Mouse (Mus musculus) left cerebral cortex, adult 9 months (tissue): Measurements from ENCODE around the gene Abca14.

Experiments used
- DNase-seq, 2 experiments: peaks; one replicate each; pipeline ENCODE4 v3.0.0; 2022; ENCODE audit warnings: low spot score in 2 of 2

Abca14 gene

DNA sequence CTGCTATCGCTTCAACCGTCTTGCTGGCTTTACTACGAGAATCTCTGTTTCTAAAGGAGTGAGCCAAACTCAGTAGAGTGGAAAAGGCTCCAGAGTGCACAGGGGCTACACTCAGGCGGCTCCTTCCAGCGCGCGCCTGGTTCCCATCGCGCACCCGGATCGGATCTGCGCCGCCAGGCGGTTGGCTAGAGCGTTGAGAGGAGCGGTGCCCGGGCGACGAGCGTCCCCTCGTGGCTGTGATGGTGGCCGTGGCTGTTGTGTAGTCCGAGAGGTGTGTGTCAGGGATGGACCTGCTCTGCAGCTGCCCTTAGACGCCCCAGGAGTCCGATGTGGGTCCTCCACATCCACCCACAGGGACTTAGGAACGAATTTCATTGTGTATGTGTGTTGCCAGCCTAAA, at the start of gene Abca14:
Gene Abca14, plus strand, starts transcription at position 173 of the 400 bp plus-strand sequence.
- peak; percentile 19 to 89 for DNase-seq

DNA sequence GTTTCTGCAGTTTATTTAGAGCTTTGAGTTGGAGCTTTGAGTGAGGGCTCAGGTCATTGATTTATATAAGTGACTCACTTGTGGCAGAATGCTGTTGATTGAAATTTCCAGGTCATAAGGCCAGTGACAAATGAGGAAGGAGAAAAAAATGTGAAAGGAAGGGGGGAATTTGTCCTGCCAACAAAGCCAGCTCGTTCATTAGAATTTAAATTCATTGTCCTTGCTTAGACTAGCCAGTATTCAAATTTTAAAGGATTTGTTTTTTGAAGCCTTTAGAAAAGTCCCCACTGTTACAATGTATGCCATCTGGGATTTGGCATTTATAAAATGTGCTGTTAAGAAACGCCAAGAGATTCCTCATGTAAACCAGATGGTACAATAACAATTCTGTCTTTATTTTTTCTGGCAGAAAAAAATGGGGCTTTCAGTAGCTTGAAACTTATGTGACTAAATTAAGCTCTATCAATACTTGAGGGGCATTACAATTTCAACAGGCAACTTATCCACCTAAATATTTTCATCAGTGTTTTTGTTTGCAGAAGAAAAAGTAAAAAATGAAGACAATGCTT, 46.8 kb upstream of the Abca14 start:
- peak in 1 of 2 experiments; percentile 18 for DNase-seq

DNA sequence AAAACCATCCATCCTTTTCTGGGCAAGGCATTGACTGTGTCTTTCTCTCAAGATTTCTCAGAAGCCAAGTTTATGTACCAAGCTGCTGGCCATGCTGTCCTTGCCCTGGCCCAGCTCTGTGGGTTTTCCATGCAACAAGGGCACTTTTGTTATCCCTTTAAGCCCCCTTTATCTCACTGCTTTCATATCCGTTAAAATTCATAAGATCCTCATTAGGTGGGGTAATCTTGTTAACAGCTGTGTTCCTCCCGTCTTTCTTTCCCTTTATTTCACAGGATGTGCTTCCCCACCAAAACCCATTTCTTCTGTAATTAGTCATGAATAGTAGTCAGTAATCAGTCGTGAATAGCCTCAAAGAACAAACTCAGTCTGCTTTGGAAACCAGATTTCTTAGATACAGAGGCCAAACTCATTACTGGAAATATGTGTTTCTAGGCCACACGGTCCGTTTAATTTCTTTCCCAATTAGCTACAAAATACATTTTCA, 46.1 kb upstream of the Abca14 start:
- DNase-seq, result no peak

DNA sequence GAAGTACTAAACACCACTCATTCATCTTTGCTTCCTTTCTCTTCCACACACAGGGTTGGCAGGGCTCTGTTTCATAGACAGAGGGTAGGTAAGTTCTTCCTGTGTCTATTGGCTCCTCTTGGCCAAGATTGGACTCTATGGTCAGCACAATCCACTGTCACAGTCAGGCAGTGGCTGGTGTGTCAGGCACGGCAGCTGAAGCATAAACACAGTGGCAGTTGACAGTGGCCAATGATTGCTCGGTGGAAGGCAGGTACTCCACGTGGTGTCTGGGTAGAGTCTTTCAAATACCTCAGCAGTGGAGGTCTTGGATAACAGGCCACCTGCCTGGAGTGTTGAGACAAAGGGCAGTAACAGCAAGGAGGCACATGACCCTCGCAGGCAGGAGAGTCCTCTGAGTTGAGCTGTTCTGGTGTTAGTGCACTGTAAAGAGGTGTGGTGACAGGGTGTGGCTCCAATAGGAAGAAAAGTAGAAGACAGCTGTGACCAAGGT, 45.6 kb upstream of the Abca14 start:
- no peak for DNase-seq

DNA sequence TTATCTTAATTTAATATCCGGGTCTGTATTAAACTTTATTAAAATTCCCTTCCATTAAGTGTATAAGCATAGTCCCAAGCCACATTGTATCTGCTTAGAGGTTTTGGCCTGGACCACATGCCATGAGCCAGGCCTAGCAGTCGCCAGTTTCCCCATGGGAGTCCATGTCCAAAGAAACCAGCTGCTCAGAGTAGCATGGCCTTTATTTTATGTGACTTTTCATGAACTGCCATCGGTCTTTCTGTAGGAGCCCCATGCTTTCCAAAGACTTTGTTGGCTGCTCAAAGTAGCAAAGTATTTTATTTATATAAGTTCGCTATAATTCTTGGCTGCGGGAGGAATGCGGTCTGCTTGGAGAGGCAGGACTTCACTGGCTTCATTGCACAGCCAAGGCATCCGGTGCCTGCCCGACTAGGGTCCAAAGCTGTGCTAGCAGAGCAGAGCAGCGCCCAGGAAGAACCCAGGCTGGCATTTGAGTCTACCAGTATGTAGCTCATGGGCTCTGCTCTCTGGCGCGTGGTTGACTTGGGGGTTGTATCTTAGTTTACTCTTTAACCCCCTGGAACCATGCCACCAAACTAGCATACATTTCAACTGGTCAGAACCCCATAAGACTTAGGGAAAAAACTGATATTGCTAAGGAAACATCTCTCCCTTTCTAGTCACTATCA, 40.0 kb upstream of the Abca14 start:
- DNase-seq, result no peak

DNA sequence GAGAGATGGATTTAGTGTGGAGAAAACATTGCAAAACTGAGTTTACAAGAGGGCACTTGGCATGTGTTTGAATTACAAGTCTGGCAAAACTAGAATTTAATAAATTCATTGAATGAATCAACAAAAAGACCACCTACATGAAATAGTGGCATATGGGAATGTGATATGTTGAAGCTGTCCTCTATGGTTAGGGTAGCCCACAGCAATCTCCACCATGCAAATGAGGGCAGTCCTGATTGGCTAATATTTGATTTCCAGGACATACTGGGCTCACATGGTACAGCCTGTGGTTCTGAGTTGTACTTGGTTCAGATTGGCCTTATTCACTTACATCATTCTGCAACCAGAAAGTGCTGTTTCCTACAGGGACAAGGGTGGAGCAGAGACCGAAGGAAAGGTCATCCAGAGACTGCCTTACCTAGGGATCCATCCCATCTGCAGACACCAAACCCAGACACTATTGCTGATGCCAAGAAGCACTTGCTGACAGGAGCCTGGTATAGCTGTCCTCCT, 31.5 kb upstream of the Abca14 start:
- no peak for DNase-seq

DNA sequence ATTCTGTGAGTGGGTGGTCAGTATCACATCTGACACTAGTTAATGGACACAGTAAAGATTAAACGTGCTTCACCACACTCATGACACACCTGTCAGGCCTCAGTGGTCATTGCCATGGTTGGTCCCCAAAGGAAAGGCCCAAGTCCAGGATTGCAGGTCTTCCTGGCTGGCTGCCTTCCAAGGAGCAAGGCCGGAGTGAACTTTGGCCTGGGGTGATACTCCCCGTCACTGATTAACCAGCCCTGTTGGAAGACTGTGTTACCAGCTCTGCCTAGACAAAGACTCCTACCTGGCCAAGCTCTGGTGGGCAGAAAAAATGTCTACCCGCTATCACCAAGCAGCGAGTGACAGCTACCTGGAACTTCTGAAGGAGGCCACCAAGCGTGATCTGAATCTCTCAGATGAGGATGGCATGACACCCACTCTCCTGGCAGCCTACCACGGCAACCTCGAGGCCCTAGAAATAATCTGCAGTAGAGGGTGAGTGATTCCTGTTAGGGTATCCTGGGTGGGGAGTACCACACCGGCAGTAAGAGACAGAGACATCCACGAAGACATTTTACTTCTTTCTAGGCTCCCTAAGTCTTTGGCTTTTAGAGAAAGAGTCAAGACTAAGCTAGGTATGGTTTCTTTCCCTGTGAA, 30.0 kb upstream of the Abca14 start, which contains the start of gene Anks4b:
Gene Anks4b, plus strand, starts transcription at position 256 of the 642 bp plus-strand sequence.
- DNase-seq, result no peak

DNA sequence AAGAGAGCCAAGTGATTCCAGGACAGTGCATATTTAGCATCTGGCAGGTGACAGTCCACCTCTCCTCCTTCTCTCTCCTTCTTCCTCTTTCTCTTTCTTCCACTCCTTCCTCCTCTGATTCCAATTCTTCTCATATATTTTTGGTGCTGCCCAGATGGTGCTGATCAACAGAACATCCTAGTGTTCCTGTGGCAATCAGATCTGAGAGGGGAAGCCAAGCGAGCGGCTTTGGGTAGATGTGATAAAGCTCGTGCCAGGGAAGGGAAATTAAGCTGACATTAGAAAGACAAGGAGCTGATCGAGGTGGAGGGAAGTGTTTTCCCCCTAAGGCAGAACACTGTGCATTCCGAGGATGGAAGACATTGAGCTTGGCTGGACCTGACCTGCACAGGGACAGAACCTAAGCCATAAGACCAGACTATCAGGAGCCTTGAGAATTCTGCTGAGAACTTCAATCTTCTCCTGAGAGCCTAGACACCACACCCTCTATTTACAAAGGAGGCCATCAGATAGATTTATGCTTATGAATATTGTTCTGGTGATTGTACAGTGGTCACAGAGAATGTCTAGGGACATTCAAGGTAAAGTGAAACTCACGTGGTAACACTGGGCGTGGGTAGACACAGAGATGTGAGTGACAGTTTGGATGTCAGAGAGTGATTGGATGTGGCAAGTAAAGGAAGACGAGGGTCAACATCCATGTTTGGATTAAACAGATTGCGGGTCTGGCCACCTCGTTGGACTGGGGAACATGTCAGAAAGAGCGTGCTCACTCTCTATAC, 28.8 kb upstream of the Abca14 start:
- DNase-seq, result no peak

DNA sequence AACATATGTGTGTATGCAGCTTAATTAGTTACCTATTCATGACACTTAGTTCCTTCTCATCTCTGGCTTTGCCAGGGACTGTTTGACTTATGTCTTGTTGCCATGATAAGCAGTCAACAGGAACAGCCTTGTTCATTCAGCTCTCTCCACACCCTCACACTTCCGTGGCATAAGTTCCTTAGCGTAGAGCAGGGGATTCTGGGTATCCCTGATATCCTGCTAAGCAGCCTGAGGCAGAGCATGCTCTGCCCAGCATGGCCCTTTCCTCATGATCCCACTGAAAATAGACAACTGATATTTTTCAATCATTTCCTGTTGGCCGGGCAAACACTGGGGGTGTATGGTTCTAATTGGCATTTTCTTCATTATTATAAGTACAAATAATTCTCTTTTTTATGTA, 26.1 kb upstream of the Abca14 start:
- no peak for DNase-seq

DNA sequence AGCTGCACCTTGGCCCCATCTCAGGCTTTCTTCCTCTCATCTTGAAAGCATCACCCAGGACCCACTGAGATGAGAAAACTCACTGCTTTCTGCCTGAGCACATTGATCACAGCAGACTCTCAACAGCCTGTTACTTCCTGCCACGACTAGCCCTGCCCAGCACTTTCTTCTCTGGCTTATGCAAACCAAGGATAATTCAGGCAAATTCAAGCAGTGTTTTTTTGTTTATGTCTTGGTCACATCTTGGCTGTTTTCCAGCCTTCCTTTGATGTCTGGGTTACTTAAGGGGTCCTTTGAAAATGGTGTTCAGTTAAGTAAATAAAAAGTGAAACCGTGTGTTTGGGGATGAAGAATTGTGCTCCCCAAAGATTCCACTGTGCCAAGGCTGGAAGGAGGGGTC, 24.8 kb upstream of the Abca14 start:
- no peak for DNase-seq

DNA sequence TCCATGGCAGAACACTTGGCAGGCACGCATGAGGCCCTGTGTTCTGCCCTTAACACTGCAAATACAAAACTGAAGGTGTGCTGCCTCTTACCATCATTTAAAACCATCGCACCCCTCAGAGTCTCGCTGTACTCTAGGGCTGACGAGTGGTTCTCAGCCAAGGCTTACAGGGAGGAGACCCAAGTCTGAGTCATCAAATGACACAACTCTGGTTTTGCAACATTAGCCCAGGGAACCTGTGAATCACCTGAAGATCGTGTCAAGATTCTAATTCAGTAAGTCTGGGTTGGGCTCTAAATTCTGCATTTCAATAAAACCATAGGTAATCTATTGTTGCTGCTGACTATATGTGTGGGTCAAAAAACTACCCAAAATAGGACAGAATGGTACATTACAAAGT, 23.2 kb upstream of the Abca14 start:
- no peak for DNase-seq

DNA sequence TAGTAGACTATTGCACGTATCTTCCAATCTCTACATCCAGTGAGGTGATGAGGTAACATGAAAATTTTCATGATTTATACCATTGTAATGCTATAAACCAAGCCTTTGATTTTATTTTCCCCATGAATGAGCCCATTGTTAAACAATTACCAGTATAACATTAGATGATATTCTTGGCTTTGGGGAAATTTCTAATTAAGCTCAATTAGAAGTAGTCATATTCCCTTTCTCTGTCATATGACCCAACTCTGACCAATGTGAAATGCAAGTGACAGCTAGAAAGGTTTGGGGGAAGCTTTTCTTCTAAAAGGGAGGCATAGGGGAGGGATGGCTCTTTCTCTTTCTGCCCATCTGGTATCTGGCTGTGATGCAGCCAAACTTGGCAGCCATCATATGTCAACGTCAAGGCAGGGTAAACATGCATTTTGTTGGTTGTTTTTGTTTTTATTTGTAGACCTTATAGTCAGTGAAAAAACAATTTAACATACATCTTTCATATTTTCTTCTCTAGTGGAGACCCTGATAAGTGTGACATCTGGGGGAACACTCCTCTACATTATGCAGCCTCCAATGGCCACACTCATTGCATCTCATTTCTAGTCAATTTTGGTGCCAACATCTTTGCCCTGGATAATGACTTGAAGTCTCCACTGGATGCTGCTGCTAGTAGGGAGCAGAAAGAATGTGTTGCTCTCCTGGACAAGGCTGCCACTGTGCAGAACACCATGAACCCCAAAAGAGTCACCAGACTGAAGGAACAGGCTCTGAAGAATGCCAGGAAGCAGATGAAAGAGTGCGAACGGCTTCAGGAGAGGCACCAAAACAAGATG, 22.1 kb upstream of the Abca14 start:
- no peak for DNase-seq

DNA sequence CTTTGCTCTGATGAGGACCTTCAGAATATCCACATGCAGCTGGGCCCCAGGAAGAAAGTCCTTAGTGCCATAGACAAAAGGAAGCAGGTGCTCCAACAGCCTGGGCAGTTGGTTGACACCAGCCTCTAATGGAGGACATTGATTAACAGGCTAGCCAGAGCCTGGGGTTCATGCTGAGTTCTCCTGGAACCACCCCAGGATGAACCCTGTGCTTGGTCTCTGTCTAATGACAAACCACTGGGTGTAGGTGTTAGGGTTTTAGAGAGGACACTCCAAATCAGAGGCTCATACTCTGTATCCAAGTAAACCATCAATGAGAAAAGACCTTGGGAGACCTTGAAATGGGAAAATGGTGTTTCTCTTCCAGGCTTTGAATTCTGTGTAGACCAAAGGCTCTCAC, 20.9 kb upstream of the Abca14 start:
- DNase-seq, result no peak

DNA sequence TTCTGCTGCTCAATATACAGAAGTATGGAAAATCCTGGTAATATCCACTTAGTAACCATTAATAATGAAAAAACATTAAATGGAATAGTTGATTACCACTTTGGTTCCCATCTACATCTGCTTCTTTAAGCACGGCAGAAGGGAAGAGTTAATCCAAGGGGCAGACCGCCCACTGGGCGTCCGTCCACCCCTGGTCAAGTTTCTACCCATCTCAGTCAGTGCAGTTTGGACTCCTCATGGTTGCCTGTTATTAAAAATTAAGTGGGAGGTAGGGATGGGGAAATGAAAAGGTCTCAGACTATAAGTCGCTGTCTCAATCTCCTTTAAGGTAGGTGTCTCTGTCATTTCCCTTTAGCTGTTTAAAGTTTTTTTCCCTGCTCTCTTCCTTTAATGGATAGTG, 14.8 kb upstream of the Abca14 start:
- DNase-seq, result no peak

DNA sequence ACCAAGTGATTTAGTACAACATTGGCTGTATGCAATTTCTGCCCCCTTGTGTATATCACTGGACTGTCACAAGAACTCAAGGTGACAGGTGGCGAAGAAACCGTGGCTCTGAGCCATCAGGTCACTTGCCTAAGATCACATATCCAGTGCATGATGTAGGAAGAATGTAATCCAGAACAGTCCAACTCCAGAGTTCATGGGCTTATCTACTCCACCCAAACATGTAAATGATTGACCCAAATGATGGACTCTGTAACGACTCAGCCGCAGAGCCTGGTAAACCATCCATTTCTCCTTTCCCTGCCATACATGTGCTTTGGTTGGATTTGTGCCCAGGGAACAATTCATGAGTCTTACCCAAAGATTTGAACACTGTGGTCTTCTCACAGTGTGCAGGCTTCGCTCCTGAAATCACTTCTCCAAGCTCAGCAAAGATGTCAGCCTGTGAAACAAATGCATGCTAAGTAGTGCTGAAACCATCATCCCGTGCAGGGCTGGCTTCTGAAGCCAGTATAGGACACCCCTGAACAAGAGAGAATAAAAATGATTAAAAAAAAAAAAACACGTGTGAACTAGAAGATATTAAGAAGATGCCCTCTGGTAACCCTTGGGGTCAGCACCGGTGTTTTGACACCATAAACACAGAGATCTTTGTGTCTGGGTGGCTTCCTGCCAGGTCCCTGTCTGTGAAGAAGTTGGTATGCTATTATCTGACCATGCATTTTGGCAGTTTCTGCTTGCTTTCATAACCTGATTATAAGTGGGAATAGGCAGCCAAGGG, 14.2 kb upstream of the Abca14 start:
- no peak for DNase-seq

DNA sequence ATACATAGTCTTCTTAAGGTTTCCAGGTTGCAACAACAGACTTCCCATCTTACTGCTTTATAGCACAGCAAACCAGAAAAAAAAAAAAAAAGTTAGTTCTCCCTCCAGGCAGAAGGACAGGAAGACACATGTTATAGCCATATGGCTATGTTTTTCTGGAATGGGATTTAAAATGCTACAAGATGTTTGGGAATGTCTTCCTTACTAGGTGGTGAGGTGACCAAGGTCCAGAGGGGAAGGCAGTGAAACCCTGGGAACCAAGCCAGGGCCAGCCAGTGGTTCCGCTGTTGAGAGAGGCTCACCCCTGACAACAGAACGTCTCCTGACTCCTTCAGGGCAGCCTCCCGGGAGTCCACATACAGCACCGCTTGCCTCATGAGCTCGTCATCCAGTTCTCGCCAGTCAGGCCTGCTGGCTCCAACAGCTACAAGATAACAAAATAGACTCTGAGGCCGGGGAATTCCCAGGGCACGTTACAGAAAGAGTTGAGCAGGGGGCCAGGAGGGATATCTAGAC, 13.6 kb upstream of the Abca14 start:
- DNase-seq, result no peak

DNA sequence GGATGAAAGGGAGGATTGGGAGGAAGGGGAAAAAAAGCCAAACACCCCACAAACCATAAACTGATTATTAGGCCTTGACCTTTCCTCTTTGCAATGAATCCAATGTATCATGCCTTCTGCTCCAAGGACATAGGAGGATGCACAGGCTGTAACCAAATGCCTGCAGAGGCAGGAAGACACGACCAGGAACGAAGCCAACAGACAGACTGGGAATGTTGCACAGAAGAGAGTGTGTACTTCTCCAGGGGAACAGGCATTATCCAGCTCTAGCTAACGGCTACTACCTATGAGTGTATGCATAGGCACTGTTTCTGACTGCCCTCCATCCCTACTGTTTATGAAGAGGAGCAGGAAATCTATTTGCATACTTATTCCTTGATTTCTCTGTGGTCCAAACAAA, 11.6 kb upstream of the Abca14 start:
- DNase-seq, result no peak

DNA sequence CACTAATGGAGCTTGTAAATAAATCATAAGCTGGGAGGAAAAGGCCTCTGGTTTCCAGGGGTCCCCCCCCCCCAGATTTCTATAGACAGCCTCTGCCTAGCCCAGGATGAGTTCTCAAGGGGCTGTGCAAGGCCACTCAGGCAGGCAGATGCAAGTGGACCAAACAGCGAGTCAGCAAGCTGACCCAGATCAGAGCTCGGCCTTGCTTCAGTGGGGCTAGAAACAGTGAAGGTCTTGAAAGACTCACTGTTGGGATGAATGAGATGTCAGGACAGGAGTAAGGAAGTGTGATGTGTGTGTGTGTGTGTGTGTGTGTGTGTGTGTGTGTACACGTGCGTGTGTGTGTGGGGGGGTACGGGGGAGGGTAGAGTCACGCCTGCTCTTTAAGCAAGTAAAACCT, 10.9 kb upstream of the Abca14 start:
- DNase-seq, result no peak

DNA sequence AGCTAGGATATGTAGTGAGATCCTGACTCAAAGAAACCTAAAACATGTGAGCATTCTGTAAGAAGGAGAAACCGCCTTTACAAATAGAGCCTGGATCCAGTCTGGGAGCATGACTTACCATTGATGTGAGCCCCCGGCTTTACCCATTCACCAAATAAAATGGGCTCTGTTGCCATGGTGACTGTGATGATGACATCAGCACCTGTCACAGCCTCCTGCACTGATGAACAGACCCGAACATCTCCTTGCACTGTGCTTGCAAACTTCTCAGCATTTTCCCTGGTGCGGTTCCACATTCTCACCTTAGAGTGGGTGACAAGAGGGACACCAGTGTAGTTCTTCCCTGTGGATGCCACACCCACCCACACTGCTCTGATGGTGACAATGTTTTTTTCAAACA, 8.6 kb upstream of the Abca14 start:
- DNase-seq, result no peak

DNA sequence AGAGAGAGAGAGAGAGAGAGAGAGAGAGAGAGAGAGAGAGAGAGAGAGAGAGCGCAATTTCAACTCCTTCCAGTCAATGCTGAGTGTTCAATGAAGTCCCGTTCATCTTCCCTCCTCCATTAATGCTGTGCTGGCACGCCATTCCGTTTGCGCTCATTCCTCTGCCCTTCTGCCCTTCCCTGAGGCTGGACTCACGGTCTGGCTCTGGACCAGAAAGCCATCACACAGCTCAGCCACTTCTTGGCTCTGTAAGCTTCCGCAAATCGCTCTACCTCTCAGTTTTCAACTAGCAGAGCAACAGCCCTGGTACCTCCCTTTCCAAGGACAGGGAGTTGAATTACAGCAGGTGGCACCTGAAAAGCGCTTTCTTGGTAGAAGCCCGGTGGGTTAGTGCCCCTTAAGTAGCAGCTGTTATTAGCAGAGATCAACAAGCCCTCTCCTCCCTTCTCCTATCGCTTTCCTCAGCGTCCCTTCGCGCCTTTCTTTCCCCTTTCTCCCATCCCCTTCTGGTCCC, 2.5 kb upstream of the Abca14 start:
- no peak for DNase-seq
